Mouse (Mus musculus) G1E (cell line): ENCODE results near the gene Ddx1. TPM values are rescaled to one million over a fixed set of nuclear protein-coding genes. Genes with fewer than 3 reads are reported as not detected.

ENCODE experiments used
- ATAC-seq: 2 replicates; pipeline ENCODE4 v1.8.0; 2016; ENCODE audit warnings: mild to moderate bottlenecking; ENCODE audit not compliant: insufficient number of reproducible peaks, poor library complexity, low FRiP score, severe bottlenecking; ENCODE audit errors: extremely low read depth
- DNase-seq: peaks from one replicate; pipeline ENCODE4 v3.0.0; 2012; ENCODE audit warnings: low spot score
- H3K27me3 ChIP-seq: 2 replicates; pipeline ENCODE4 v1.6.1; 2012; ENCODE audit warnings: mild to moderate bottlenecking, low read length, inconsistent platforms; ENCODE audit not compliant: insufficient read depth
- H3K36me3 ChIP-seq: replicated peaks from 2 replicates; pipeline ENCODE3; 2012; ENCODE audit warnings: mild to moderate bottlenecking, inconsistent platforms
- H3K4me1 ChIP-seq: 2 replicates; pipeline ENCODE4 v1.6.1; 2012; ENCODE audit warnings: low read depth, low read length, inconsistent platforms, mixed read lengths; ENCODE audit not compliant: insufficient read depth
- H3K4me3 ChIP-seq: 2 replicates; pipeline ENCODE4 v1.5.1; 2012; ENCODE audit warnings: low read depth, mild to moderate bottlenecking, inconsistent platforms, low read length, moderate library complexity, mixed read lengths
- H3K9me3 ChIP-seq: replicated peaks from 2 replicates; pipeline ENCODE4 v1.6.1; 2012; ENCODE audit warnings: inconsistent platforms
- CTCF ChIP-seq: IDR thresholded peaks from 2 replicates; pipeline ENCODE4 v1.5.1; 2012; ENCODE audit warnings: low read depth, low read length, inconsistent platforms, mixed read lengths
- GATA1 ChIP-seq: IDR thresholded peaks from 2 replicates; pipeline ENCODE4 v1.6.1; 2012; ENCODE audit warnings: borderline replicate concordance, low read length, inconsistent platforms, mixed read lengths
- GATA2 ChIP-seq: IDR thresholded peaks from 2 replicates; pipeline ENCODE4 v1.6.1; 2012; ENCODE audit warnings: low read depth, low read length, inconsistent platforms, borderline replicate concordance
- POLR2AphosphoS5 ChIP-seq: IDR thresholded peaks from 2 replicates; pipeline ENCODE4 v1.6.1; 2012; ENCODE audit warnings: low read depth, low read length, inconsistent platforms; ENCODE audit not compliant: insufficient replicate concordance
- TAL1 ChIP-seq: conservative IDR thresholded peaks from 2 replicates; pipeline ENCODE4 v1.6.1; 2012; ENCODE audit warnings: low read depth, low read length, inconsistent platforms, mixed read lengths
- polyA plus RNA-seq: library from polyadenylated mRNA; stranded (reverse); fragments of >175 nt; gene quantifications from 2 replicates; pipeline ENCODE4 v1.2.3, GENCODE M21; 2012
- total RNA-seq, 2 experiments: library from RNA; stranded (forward) in 1 of 2; stranded (reverse) in 1 of 2; fragments of 200-1000 nt in 1 of 2; fragments of >200 nt in 1 of 2; fragmentation: Nextera tagmentation in 1 of 2; gene quantifications; 2 replicates each; pipeline ENCODE4 v1.2.3; 2014 to 2017

Gene Ddx1
- total and polyA plus RNA-seq, 3 experiments, result 7.0 to 181 (median 138) TPM

- no peak for ATAC-seq
These were observed 31.4 kb downstream of the Ddx1 start for GRCm38 (mm10) chr12:13217568-13217967.

GRCm38 (mm10) chr12:13216501-13217103 is 32.4 kb downstream of the Ddx1 start:
- Histone ChIP-seq H3K4me3 (no peak overlapping the region), H3K36me3 (peaks cover 41% of the 10 kb centered on the region), H3K4me1 (no peaks in the 10 kb centered on the region), H3K9me3 (no peaks in the 10 kb centered on the region), H3K27me3 (no peaks in the 10 kb centered on the region)
- ATAC-seq (no peak), DNase-seq (no peak)
- TF ChIP-seq TAL1, result no peak

More at GRCm38 (mm10) chr12:13217568-13217967, 31.4 kb downstream of the Ddx1 start:
- H3K9me3 ChIP-seq, result no peaks in the 10 kb centered on the region
- TF ChIP-seq POLR2AphosphoS5 (no peak), CTCF (no peak)
- DNase-seq, result no peak
- no peak overlapping the region for H3K4me3 ChIP-seq
- H3K4me1 ChIP-seq, result no peaks in the 10 kb centered on the region
- peaks cover 41% of the 10 kb centered on the region for H3K36me3 ChIP-seq
- no peaks in the 10 kb centered on the region for H3K27me3 ChIP-seq

GRCm38 (mm10) chr12:13214345-13215278 is 34.4 kb downstream of the Ddx1 start:
- no peak overlapping the region for H3K4me3 ChIP-seq
- ATAC-seq, result peak; percentile 70
- no peaks in the 10 kb centered on the region for H3K4me1 ChIP-seq
- TF ChIP-seq CTCF (peak; percentile 97), GATA2 (no peak)
- DNase-seq, result peak; percentile 34
- H3K9me3 ChIP-seq, result no peaks in the 10 kb centered on the region
- H3K27me3 ChIP-seq, result peaks cover 6% of the 10 kb centered on the region; the same call in 1 of the 2 replicates
- H3K36me3 ChIP-seq, result peaks cover 31% of the 10 kb centered on the region

- TF ChIP-seq POLR2AphosphoS5 (no peak), CTCF (no peak), GATA1 (no peak), TAL1 (no peak), GATA2 (no peak)
- Histone ChIP-seq H3K4me3 (no peak overlapping the region), H3K9me3 (no peaks in the 10 kb centered on the region), H3K27me3 (peaks cover 14% of the 10 kb centered on the region), H3K4me1 (no peaks in the 10 kb centered on the region), H3K36me3 (peaks cover 4% of the 10 kb centered on the region)
- DNase-seq (no peak), ATAC-seq (no peak)
These were observed 37.1 kb downstream of the Ddx1 start for GRCm38 (mm10) chr12:13211746-13212482.

- H3K4me3 ChIP-seq, result no peak overlapping the region
- no peaks in the 10 kb centered on the region for H3K9me3 ChIP-seq
- H3K27me3 ChIP-seq, result peaks cover 17% of the 10 kb centered on the region
- no peaks in the 10 kb centered on the region for H3K36me3 ChIP-seq
- H3K4me1 ChIP-seq, result no peaks in the 10 kb centered on the region
- DNase-seq (no peak), ATAC-seq (no peak)
- TF ChIP-seq CTCF (no peak), GATA1 (no peak), TAL1 (no peak), GATA2 (no peak), POLR2AphosphoS5 (no peak)
These were observed 39.2 kb downstream of the Ddx1 start for GRCm38 (mm10) chr12:13209692-13210377.

- DNase-seq (no peak), ATAC-seq (no peak)
- H3K27me3 ChIP-seq, result peaks cover 19% of the 10 kb centered on the region
- TF ChIP-seq GATA1 (no peak), POLR2AphosphoS5 (no peak), CTCF (no peak), GATA2 (no peak), TAL1 (no peak)
- no peaks in the 10 kb centered on the region for H3K9me3 ChIP-seq
- H3K4me3 ChIP-seq, result no peak overlapping the region
- no peaks in the 10 kb centered on the region for H3K36me3 ChIP-seq
- no peaks in the 10 kb centered on the region for H3K4me1 ChIP-seq
These were observed 40.0 kb downstream of the Ddx1 start for GRCm38 (mm10) chr12:13208983-13209451.
